ENCODE assay signal across 8 mouse cellular contexts in the genomic region with DNA sequence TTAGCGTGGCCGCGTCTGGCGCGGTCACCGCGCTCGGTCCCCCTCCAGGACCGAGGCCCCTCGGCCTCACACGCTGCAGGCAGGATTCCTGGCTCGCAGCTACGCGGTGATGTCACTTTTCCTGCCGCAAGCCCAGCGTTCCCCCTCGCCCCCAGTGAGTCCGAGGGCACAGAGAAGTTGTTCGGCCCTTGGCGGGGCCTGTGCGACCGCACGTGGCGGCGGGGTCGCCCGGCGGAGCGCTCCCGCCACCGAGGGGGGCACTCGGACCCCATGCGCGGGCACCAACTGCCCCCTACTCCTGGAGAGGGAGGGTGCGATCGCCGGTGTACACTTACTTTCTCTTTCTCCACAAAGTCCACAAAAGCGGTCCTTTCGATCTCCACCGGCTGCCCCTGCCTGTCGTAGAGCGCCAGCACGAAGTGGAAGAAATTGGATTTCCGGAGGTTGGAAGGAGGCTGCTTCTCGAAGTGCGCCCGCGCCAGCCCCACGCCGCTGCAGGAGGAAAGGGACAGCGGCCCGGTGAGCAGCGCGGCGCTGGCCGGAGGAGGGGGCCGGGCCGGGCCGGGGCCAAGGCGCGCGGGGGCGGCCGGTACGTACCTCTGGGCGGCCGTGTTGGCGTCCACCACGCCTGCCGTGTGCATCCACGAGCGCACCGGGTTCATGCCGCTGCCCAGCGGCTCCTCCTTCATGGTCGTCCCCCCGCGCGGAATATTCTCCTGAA. TPM values are rescaled to one million over a fixed set of nuclear protein-coding genes. Genes with fewer than 3 reads are reported as not detected.
DNase-seq lines count a peak whose midpoint lies in the region; ATAC-seq and TF ChIP-seq lines count a peak whose summit lies in the region.

No protein-coding gene starts in this region.

- H3K27ac ChIP-seq in neural tube, embryonic 12.5 days = peak overlapping the region; percentile 95

- POLR2A ChIA-PET in Patski (lab: Charles Lee) = no interaction called here

- H3K4me3 ChIP-seq in neural tube, embryonic 12.5 days = peak overlapping the region; percentile 92

- no peak for TF ChIP-seq CTCF in Patski (IDR thresholded peaks at IDR 0.05)

- in situ Hi-C loops in Patski (cut with MboI; ENCODE audit: low pct_unique_long_range_greater_than_20kb) = loop anchor here (25.0 kb wide), 1 partner anchor 826 kb away; no protein-coding TSS in a partner anchor

- H3K4me1 ChIP-seq in neural tube, embryonic 12.5 days = peaks cover 55% of the 10 kb centered on the region

- peak; percentile 9 for ATAC-seq in Patski
- no peak for ATAC-seq in neural tube, embryonic 12.5 days (ENCODE audit: low FRiP score, low read depth)

- H3K9ac ChIP-seq in neural tube, embryonic 12.5 days = peak overlapping the region; percentile 97

- H3K36me3 ChIP-seq in neural tube, embryonic 12.5 days = no peaks in the 10 kb centered on the region

- H3K27me3 ChIP-seq in Patski = peaks cover 50% of the 10 kb centered on the region
- peaks cover 51% of the 10 kb centered on the region for H3K27me3 ChIP-seq in neural tube, embryonic 12.5 days (replicated peaks)

- peak overlapping the region; percentile 64 for H3K4me2 ChIP-seq in neural tube, embryonic 12.5 days (replicated peaks)

- peak; percentile 26 for DNase-seq in kidney, adult 18-20 months
- no peak for DNase-seq in kidney, adult 11 months
- DNase-seq in Patski (ENCODE audit: low read depth, low spot score) = no peak
- DNase-seq in gastrocnemius, postnatal 25 days = peak; percentile 60
- peak; percentile 57 for DNase-seq in kidney, postnatal 10 days
- DNase-seq in spleen, postnatal 10 days (ENCODE audit: low spot score in 2 of 2) = no peak
- no peak for DNase-seq in layer of hippocampus, adult 9-10 months (ENCODE audit: low spot score)

- H3K9me3 ChIP-seq in neural tube, embryonic 12.5 days = no peaks in the 10 kb centered on the region

- CTCF ChIA-PET in Patski (lab: Charles Lee) = no interaction called here

- WGBS in neural tube, embryonic 12.5 days = under 1% methylated on average over 79 of the region's 79 CpGs

RNA-seq across cellular contexts. Expression of a gene that starts 0.9 kb away (rescaled TPM):
- 0.86 TPM for polyA plus RNA-seq in Patski (2021)
- total RNA-seq in gastrocnemius, postnatal 25 days (2021) = 1 to 10 TPM; 6.6 to 8.6 TPM
- 19.1 and 20.0 TPM in 2 replicates for polyA plus RNA-seq in neural tube, embryonic 12.5 days (2016; fragmentation: Nextera tagmentation; extraction: Ambion mirVana)

Comparison
In these comparisons a context has a peak if more than half of its experiments do, and no peak if none do; other contexts are left out.
1. DNase-seq: peak in kidney, adult 18-20 months (single experiment), gastrocnemius, postnatal 25 days (single experiment) and kidney, postnatal 10 days (single experiment); none in kidney, adult 11 months (single experiment), Patski (single experiment), spleen, postnatal 10 days (0 of 2) and layer of hippocampus, adult 9-10 months (single experiment).
2. RNA of a gene that starts 0.9 kb away (polyA plus RNA-seq): 19.1 to 20.0 TPM in neural tube, embryonic 12.5 days; 0.86 TPM in Patski (single experiment); every median in the first group is over 10 times any median in the second.